Mouse (Mus musculus) spleen, adult 2 months (tissue): ENCODE measurements at regions not wholly inside any gene's neighbourhood (a gene's known extent, or its start where the extent isn't known, plus 50 kb on each side); places are given as distances from the start of the nearest gene placed in this dataset.

Experiments used
- CTCF ChIP-seq: fragments of 200-500 bp; IDR thresholded peaks from 2 replicates; pipeline ENCODE4 v1.5.1; 2011; ENCODE audit warnings: mild to moderate bottlenecking, inconsistent platforms; ENCODE audit not compliant: insufficient read depth, insufficient read length, insufficient replicate concordance; ENCODE audit errors: extremely low read depth
- POLR2A ChIP-seq: fragments of 200-500 bp; IDR thresholded peaks from 2 replicates; pipeline ENCODE4 v1.6.1; 2011; ENCODE audit warnings: low read depth, low read length, inconsistent platforms

- TF ChIP-seq CTCF (no peak), POLR2A (no peak)
These were observed 167.0 kb downstream of the Unc5cl start for GRCm38 (mm10) chr17:48621676-48622075.
